Mouse (Mus musculus): ENCODE data around the gene Odc1.

The Odc1 gene

DNA sequence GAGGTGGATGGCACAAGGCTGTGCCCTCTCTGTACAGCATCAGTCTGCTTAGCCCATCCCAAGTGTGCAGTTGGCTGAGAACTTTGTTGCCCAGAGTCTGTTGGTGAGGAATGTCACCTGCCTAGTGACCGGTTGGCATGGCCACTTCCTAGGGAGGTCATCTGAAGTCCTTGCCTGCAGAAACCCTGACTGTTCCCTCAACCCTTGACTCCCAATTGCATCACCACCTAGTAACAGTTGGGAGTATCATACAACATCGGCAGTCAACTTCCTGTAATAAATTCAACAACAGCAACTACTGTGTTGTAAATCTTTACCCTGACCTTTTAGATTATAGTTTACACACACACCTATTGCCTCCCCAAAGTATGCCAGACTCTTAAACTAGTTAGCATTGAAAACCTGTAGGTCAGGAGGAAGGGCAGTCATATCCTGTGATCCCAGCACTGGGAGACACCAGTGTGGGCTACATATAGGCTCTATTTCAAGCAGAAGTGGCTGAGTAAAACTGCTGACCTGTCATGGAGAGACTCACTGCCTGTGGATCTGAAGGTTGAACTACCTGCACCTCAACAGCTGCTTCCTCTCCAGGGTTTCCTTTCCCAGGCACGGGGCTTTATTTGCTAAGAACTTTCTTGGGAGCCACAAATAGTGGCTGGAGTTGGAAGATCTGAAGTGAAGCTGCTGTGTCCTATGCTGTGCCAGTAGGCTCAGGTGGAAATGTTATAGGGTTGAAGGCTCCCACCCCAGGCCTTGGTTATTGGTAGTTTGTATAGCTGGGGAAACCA, 6.8 kb downstream of the Odc1 start:
- no peak for DNase-seq

DNA sequence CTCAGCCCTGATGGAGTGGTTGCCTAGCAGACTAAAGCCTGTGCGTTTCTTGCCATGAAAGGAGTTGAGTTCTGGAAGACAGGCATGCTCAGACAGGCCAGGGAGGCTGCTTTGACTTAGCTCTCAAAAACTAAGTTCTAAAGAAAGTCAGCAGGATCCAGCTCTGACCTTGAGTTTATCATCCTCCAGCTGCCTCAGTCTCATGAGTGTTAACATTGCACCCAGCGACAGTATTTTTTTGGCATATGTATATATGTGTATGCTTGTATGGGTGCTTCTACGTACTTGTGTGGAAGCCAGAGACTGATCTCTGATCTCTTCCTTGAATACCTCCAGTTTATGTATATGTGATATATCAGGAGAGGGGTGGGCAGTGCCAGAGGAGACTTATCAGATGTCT, 7.8 kb downstream of the Odc1 start:
- no peak for DNase-seq

DNA sequence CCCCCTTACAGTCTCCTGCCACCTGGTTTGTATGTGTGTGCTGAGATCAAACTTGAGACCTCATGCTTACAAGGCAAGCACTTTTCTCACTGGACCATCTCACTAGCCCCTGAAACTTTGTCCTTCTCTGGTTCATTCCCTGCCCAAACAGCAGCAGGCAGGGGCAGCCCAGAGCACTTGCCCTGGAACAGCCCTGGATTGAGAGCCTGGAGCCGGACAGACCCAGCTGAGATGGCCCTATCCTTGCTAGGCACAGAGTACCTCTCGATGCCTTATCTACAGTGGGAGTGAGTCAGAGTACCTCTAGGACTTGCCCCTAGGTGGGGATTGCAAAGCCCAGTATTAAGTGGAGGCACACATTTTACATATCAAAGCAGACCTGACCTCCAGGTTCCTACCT, 8.4 kb downstream of the Odc1 start:
- no peak for DNase-seq

DNA sequence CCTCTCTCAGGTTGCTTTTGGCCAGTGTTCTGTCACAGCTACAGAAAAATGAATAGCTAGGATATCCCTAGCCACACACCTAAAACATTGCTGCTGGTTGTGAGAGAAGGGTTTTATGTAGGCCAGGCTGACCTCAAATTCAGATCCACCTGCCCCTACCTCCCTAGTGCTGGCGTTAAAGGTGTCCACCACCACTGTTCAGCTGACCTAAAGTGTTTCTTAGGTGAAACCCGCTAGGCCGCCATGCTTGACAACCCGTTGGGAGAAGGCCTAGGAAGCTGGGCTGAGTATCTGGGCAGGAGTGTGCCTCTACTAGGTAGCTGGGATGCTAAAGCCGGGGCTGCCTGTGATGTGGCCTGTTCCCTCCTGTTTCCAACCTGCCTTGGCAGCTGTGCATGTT, 9.0 kb downstream of the Odc1 start:
- no peak for DNase-seq

DNA sequence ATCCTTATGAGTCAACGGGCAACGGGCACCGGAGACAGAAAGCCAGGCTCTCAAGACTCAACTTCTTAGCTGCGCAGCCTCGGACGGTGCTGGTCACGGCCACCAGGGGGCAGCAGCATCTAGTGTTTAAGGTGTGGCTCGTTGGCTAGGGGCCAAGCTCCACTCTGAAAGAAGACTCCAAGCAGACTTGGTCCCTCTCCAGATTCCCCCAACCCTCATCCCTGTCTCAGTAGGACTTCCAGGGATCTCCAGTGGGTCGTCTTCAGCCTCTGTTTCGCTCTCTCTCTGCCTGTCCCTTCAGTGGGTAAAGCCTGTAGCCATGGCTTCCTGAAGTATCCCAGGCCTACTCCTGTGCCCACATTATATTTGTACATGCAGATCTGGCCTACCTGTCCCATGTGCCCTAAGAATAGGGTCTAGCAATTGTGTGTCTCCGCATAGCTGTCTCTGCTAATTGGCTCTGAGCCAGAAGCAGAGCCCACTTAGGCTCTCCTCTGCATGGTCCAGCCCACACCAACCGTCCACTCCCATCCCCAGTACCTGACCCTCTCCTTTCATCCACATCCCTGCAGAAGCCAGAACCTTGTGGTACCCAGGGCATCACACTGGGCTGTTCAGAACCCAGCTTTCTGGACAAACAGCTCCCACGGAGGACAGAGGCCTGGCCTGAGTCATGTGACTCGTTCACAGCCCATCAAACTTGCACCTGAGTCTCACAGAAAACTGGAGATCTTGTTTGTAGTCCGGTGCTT, 9.8 kb downstream of the Odc1 start:
- DNase-seq = peak; percentile 81 to 86

DNA sequence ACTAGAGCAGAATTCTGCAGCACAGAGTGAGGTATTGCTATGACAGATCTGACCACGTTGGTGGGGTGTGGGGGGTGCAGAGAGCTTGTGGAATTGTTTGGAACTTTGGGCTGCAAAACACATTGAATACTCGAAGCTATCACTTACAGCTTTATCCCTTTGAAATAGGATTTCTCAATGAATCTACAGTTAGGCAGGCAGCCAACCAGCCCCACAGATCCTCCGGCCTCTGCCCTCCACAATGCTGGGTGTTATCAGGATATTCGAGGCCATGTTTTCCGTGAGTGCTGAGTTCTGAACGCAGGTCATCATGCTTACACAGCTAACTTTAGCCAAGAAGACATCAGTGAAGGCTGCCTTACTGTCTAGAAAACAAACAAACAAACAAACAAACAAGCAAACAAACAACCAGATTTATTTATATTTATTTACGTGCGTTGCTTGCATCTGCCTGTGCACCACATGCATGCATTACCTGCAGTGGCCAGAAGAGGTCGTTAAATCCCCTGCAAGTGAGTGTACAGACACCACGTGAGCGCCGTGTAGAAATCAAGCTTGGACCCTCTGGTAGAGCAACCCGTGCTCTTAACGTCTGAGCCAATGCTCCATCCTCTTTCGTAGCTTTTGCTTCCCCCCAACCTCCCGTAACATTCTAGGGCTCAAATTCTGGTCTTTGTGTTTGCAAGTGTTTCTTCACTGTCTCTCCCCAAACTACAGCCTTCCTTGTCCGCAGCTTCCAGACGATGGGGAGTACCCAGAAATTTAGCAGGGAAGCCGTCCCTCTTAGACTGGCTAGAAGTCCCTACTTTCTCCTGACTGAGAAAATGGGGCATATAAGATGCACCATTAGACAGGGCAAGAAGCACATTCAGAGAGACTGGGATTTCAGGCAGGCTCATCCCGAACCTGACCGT, 12.1 kb downstream of the Odc1 start:
- peak; percentile 61 to 66 for DNase-seq

DNA sequence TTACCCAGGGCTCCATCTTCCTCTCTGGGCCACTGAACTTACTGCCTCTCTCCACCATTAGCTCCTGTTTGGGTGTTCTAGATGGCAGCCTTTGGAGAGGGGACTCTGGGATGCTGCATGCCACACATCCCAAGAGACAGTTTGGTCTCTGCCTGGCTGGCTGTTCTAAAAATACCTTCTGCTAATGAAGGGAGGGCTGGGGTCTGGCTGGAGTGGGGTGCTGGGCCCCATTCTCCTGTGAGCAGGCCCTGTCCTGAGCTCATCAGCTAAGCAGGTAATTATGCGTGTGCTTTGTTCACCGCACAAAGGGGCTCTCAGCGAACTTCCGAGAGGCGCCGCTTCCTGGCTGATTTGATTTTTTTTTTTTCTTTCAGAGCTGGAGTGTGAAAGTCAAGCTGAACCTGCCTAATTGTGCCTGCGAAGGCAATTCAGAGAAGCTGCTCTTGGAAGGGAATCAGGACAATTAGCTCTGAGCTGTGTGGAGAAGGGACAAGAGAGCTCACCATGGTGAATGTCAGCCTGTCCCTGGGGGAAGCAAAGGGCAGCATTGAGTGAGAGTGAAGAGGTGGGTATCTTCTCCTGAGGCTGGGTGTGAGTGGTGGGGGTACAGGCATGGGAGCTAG, 12.9 kb downstream of the Odc1 start:
- peak in 1 of 2 experiments; percentile 7 for DNase-seq

DNA sequence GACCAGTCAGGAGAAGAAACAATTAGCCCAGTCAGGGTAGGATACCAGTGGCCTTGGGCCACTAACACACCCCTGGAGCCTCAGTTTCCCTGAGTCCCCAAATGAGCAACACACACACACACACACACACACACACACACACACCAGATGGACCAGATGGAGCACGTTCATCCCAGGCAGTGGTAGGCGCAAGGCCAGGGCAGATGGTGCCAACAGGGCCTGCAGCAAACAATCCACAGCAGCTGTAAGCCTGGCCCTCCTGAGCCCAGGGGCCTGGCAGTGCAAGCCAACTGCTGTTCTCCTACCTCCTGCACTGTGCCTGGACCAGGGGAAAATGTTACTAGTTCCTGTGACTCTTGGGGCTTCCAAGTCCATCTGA, 13.4 kb downstream of the Odc1 start:
- DNase-seq = no peak

DNA sequence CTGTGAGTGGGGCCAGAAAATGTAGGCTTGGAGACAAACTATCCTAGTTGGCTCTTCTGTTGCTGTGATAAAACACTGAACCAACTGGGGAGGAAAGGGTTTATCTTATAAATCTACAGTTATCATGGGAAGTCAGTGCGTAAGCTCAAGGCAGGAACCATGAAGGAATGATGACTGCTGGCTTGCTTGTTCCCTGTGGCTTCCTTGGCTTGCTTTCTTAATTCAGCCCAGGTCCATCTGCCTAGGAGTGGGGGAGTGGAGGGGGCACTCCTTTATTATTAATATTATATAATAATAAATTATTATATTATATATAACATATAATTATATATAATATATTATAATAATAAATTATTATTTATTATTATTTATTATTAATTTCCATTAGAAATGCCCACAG, 17.8 kb downstream of the Odc1 start:
- DNase-seq = no peak

DNA sequence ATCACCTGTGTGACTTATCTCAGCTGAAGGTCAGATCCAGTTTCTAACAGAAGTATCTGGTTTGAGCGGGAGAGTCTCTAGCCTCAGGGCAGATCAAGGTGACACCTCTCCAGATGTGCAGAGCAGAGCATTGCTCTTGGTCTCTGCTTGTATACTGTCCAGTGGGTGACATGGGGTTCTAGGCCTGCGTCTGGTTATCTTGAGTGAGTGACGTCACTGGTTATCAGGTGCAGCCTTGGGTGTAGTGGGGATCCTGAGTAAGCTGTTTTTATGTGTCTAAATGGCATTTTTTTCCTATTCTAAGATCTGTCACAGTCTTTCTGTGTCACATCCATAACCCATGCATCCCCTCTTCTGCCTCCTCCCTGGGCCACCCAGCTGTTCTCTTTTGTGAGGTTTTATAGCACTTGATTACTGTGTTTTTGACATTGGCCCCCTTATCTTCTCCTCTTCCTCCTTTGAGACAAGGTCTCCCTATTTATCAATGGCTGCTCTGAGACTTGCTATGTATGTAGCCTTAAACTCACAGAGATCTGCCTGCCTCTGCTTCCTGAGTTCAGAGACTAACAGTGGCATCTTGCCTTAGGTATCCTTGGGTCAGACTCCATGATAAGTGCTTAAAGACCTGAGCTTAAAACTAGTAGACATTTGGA, 20.9 kb downstream of the Odc1 start:
- no peak for DNase-seq

DNA sequence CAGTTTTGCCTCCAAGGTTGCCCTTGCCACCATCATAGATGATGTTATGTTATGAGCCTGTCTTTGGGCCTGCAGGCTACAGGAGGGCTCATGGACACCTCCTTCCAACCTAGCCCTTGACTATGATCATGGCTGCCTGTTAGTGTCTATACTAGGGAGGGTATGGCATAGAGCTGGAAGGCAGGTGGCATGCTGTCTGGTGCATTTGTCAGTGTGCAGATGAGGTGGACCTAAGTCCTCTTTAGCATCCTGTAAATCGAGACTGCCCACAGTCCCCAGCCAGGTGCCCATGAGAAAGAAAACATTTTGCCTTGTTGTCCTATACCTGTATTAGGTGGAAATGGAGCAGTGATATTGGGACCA, 21.4 kb downstream of the Odc1 start:
- DNase-seq = no peak

DNA sequence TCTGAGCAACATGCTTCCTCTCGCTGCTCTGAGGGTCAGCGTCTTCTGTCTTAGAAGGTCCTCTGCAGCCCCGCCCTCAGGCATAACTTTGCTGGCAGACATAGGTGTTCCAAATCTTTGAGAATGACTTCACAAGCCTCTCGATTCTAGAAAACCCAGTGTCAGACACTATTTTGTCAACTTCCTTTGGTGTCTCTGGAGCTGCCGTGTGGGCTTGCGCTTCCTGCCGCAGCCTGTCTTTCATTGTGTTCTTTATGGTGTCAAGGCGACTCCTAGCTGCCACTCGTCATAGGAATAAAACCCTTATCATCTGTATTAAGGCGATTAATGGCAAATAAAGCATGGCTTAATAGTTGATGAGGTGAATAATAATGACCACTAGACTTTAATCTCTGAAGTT, 24.0 kb downstream of the Odc1 start:
- peak; percentile 32 to 35 for DNase-seq

DNA sequence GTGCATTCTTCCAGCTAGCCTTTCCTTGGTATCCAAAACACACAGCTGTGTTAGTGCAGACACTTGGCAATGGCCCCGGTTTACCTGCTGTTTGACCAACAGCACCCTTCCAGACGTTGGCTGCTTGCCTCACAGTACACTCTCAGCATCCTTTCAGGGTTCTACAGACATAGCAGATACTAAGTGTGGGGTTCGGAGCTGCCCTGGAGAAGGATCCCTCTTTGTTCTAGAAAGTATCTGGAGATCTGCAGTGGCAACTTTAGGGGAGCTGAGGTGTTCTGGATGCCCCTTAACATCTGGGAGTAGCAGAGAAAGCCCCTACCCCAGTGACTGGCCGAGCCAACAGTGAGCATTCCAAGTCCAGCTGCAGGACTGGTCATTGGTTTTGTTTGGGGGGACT, 30.0 kb downstream of the Odc1 start:
- no peak for DNase-seq

DNA sequence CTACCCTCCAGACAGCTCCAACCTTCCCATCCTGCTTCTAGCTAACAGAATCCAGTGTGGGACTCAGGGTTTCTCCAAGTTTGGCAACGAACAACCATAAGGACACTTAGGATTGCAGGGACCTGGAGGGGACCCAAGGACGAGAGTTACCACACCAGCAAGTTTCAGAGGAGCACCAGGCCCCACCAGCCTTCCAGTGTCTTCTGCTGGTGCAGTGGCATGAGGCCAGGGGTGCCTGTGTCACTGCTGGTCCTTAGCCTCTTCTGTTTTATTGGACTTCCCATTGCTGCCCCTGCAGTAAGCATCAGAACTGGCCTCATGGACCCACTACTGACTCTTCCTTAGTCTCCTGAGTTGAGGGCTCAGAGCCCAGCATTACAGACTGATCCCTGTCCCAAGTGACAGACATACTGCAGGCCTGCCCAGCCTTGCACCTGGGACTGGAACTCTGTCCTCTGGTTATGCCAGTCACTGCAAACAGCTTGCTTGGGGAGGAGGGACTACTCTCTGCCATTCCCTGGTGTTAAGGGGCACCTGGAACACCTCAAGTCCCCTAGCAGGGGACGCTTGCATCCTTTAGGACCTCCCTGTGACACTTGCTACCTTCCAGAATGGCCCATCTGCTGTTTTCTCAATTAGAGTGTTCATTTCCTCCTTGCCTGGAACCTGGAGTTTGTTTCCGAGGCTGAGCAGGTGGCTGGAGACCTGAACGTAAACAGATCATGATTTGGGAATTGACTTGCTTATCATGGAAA, 30.7 kb downstream of the Odc1 start:
- DNase-seq = no peak

DNA sequence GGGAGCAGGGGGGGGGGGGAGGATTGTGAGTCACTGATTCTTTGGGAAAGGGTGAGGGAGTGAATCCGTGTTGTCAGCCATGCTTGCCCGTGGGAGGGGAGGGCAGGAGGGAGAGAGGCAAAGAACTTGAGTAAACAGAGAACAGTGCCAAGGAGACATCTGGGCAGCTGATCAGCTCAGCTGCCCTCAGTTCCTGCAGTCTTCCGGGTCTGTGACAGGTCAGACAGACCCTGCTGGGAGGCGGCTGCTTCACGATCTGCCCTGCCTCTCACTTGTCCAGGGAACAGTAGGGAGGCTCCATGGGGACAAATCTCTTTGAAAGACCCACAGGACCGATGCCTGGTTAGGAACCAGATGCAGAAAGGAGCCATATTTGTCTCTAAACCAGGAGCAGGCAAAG, 31.4 kb downstream of the Odc1 start:
- DNase-seq = no peak

DNA sequence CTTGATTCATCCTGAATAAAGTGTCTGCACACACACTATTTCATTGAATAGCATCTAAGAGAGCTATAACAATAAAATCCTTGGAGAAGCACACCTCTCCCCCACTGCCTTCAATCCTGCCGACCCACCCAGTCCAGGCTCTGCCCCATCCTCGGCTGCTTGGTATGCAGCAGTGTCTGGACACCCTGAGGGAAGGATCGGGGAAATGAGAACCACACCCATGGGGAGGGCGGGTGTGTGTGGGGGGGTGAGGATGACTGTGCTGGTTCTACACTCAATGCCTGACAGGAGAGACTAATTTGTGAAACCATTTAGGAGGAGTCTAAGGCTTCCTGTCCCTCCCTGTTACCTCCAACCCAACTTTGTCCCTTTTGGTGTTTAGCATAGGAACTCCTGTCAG, 34.0 kb downstream of the Odc1 start:
- DNase-seq = no peak

DNA sequence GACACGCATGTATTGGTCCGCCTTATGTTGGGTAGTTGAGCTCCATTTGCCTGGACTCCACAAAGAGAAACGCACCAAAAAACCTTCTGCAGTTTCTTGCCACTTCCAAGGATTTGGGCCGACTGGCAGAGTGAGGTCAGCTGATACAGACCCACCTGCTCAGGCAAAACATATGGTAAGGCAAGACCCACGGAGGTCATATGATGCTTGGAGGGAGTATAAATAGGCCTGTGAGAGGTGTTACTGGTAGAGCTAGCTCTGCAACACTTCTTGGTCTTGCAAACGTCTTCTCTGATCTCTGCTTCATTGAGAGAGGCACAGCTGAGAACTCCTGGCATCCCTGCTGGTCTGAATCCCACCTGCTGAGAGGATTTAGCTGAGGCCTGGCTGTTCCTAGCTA, 36.4 kb downstream of the Odc1 start:
- DNase-seq = no peak

DNA sequence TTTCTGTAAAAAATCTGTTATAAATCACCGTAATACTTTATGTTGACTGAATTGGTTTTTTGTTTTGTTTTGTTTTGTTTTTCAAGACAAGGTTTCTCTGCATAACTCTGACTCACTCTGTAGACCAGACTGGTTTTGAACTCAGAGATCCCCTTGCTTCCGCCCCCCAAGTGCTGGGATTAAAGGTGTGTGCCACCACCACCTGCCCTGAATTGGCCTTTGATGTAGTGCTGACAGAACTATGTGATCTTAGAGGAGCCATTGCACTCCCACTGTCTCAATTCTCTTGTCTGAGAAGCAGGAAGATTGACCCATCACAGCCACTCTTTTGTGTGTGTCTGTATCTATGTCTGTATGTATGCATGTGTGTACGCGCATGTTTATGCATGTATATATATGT, 37.8 kb downstream of the Odc1 start:
- DNase-seq = no peak

DNA sequence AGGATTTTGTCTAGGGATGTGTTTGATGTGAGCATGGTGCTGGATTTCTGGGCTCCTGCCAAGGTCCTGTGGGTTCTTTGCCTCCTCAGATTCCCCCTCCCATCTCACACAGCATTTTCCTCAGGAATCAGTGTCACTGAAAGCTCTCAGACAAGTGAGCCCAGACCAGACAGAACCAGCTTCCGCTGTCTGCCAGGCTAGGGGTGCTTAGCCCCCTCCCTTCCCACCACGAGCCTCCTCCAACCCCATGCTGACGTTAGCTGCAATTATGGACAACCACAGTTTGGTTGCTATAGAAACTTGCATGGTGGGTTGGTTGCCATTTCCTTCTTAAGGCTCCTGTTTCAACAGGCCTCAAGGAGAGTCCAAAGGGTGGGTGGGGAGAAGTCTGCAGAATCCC, 39.3 kb downstream of the Odc1 start:
- DNase-seq = no peak

DNA sequence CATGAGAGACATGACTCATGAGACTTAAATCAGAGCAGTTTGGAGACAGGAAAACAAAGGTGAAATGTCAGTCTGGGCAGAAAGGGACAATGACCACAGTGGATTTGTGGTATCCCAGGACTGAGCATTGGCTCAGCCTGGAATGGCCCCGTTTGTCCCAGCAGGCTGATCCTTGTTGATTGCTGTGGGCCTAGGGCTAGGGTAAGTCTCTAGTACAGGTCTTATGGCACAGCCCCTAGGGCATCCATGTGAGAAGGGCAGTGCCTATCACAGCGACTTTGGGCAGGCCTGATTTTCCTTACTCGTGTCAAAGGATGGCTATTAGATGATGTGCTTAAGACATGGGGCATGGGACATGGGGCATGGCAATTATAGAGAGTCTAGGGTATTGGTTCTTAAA, 41.4 kb downstream of the Odc1 start:
- no peak for DNase-seq

DNA sequence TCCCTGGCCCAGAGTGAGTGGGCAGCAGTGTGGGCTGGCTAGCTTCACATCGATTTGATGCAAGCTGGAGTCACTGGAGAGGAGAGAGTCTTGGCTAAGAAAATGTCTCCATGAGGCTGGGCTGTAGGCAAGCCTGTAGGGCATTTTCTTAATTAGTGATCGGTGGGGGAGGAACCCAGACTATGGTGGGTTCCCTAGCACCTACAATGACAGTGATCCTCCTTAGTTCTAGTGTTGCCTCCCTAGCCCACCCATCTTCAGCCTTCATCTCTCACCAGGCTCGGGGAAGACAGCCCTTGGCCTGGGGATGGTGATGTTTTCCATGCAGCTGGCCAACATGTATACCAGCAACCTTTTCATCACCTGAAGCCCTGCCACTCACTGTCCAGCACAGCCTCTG, 43.8 kb downstream of the Odc1 start:
- DNase-seq = no peak
